Mouse (Mus musculus) myocyte (in vitro differentiated cells): Measurements from ENCODE around the gene Rtp3. TPM values are rescaled to one million over a fixed set of nuclear protein-coding genes. Genes with fewer than 3 reads are reported as not detected.

ENCODE experiments used
- H3K27me3 ChIP-seq: one replicate; pipeline ENCODE4 v1.6.1; 2011; ENCODE audit not compliant: control insufficient read depth, insufficient read depth, insufficient read length
- H3K36me3 ChIP-seq: one replicate; pipeline ENCODE4 v1.6.1; 2011; ENCODE audit not compliant: control insufficient read depth, insufficient read depth
- H3K4me2 ChIP-seq: one replicate; pipeline ENCODE4 v1.6.1; 2011; ENCODE audit warnings: low read depth, control low read depth
- H3K4me3 ChIP-seq: one replicate; pipeline ENCODE4 v1.5.1; 2011; ENCODE audit warnings: mild to moderate bottlenecking, control low read depth, moderate library complexity
- H3K79me2 ChIP-seq: one replicate; pipeline ENCODE4 v1.6.1; 2011; ENCODE audit not compliant: control insufficient read depth, insufficient read depth
- H3ac ChIP-seq: one replicate; pipeline ENCODE4 v1.6.1; 2011; ENCODE audit not compliant: control insufficient read depth, insufficient read length
- CEBPB ChIP-seq: IDR thresholded peaks from 2 replicates; pipeline ENCODE4 v1.6.1; 2011; ENCODE audit warnings: mild to moderate bottlenecking, moderate library complexity; ENCODE audit not compliant: poor library complexity, insufficient read depth, severe bottlenecking
- E2F4 ChIP-seq: IDR thresholded peaks from one replicate; pipeline ENCODE4 v1.6.1; 2011; ENCODE audit warnings: mild to moderate bottlenecking, control low read depth, moderate library complexity; ENCODE audit not compliant: insufficient read depth
- MAX ChIP-seq: IDR thresholded peaks from one replicate; pipeline ENCODE4 v1.6.1; 2011; ENCODE audit warnings: low read depth, mild to moderate bottlenecking, control low read depth
- MYOD1 ChIP-seq, 3 experiments: IDR thresholded peaks; one replicate each; pipeline ENCODE4 v1.6.1; 2011; ENCODE audit warnings: control low read depth in 2 of 3, low read depth in 2 of 3, mild to moderate bottlenecking in 2 of 3, moderate library complexity in 1 of 3; ENCODE audit not compliant: insufficient read length in 2 of 3, control insufficient read depth in 1 of 3
- MYOG ChIP-seq, 3 experiments: IDR thresholded peaks; one replicate each; pipeline ENCODE4 v1.6.1; 2011; ENCODE audit warnings: control low read depth in 2 of 3, low read depth in 2 of 3, mild to moderate bottlenecking in 2 of 3; ENCODE audit not compliant: insufficient read length in 2 of 3, control insufficient read depth in 1 of 3, insufficient read depth in 1 of 3
- POLR2A ChIP-seq: IDR thresholded peaks from one replicate; pipeline ENCODE4 v1.6.1; 2011; ENCODE audit warnings: low read depth, mild to moderate bottlenecking, control low read depth, moderate library complexity; ENCODE audit not compliant: insufficient read length
- POLR2AphosphoS2 ChIP-seq: IDR thresholded peaks from one replicate; pipeline ENCODE4 v1.6.1; 2011; ENCODE audit warnings: low read depth, control low read depth; ENCODE audit not compliant: insufficient read length
- REST ChIP-seq: IDR thresholded peaks from one replicate; pipeline ENCODE4 v1.6.1; 2011; ENCODE audit warnings: mild to moderate bottlenecking, control low read depth, moderate library complexity; ENCODE audit not compliant: insufficient read depth, insufficient read length
- SRF ChIP-seq: IDR thresholded peaks from one replicate; pipeline ENCODE4 v1.6.1; 2011; ENCODE audit warnings: low read depth; ENCODE audit not compliant: control insufficient read depth, insufficient read length
- TCF12 ChIP-seq: IDR thresholded peaks from one replicate; pipeline ENCODE4 v1.6.1; 2011; ENCODE audit warnings: mild to moderate bottlenecking, control low read depth; ENCODE audit not compliant: poor library complexity, insufficient read depth, severe bottlenecking
- TCF3 ChIP-seq: IDR thresholded peaks from one replicate; pipeline ENCODE4 v1.6.1; 2011; ENCODE audit warnings: low read depth, control low read depth; ENCODE audit not compliant: insufficient read length
- USF1 ChIP-seq: IDR thresholded peaks from one replicate; pipeline ENCODE4 v1.6.1; 2011; ENCODE audit warnings: low read depth, mild to moderate bottlenecking, control low read depth, moderate library complexity
- polyA plus RNA-seq: library from polyadenylated mRNA; unstranded; fragments of >200 nt; fragmentation: generic; extraction: Trizol; gene quantifications from one replicate; pipeline ENCODE4 v1.2.1, GENCODE M21; 2012; ENCODE audit warnings: missing spikeins

Gene Rtp3
- polyA plus RNA-seq, 1 experiment: not detected

GRCm38 (mm10) chr9:110960230-110961149, 29.9 kb downstream of the Rtp3 start:
- Histone ChIP-seq H3K4me3 (no peak overlapping the region), H3K27me3 (peaks cover 10% of the 10 kb centered on the region), H3K4me2 (no peak overlapping the region), H3ac (no peak overlapping the region), H3K79me2 (no peaks in the 10 kb centered on the region), H3K36me3 (no peaks in the 10 kb centered on the region)
- TF ChIP-seq MAX (no peak), E2F4 (no peak), REST (no peak), SRF (no peak), TCF3 (no peak), TCF12 (no peak), CEBPB (no peak), MYOD1 (IDR thresholded peaks at IDR 0.05; ENCODE audit: control insufficient read depth in 1 of 3, insufficient read length in 2 of 3, low read depth in 2 of 3) (no peak), POLR2AphosphoS2 (no peak), USF1 (no peak), POLR2A (no peak), MYOG (IDR thresholded peaks at IDR 0.05; ENCODE audit: control insufficient read depth in 1 of 3, insufficient read depth in 1 of 3, insufficient read length in 2 of 3, low read depth in 2 of 3) (no peak)

DNA sequence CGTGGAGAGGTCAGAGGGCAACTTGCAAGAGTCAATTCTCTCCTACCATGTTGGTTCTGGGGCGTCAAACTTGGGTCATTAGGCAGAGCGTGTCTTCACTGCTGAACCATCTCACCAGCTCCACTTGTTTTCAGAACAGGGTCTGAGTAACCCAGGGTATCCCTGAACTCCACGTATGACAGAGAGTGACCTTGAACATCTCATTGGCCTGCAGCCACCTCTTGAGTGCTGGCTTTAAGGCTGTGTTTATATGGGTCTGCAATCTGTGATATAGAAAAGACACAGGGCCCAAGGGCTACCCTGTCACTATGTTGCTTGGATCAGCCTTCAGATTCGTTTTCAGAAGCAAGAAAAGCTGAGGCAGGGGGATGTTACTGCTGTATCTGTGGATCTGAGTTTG, 30.7 kb downstream of the Rtp3 start:
- H3K4me3 ChIP-seq: no peak overlapping the region
- no peak overlapping the region for H3K4me2 ChIP-seq
- peaks cover 17% of the 10 kb centered on the region for H3K27me3 ChIP-seq
- H3K36me3 ChIP-seq: no peaks in the 10 kb centered on the region
- no peak for TF ChIP-seq MYOD1 (IDR thresholded peaks at IDR 0.05; ENCODE audit: control insufficient read depth in 1 of 3, insufficient read length in 2 of 3, low read depth in 2 of 3)
- TF ChIP-seq CEBPB: no peak
- no peak for TF ChIP-seq MYOG (IDR thresholded peaks at IDR 0.05; ENCODE audit: control insufficient read depth in 1 of 3, insufficient read depth in 1 of 3, insufficient read length in 2 of 3, low read depth in 2 of 3)
- no peak for TF ChIP-seq POLR2AphosphoS2
- TF ChIP-seq E2F4: no peak
- TF ChIP-seq MAX: no peak
- no peak for TF ChIP-seq TCF3
- TF ChIP-seq TCF12: no peak
- no peak for TF ChIP-seq SRF
- no peak for TF ChIP-seq POLR2A
- H3K79me2 ChIP-seq: no peaks in the 10 kb centered on the region
- H3ac ChIP-seq: no peak overlapping the region

GRCm38 (mm10) chr9:110955962-110956361, 34.4 kb downstream of the Rtp3 start:
- Histone ChIP-seq H3ac (no peak overlapping the region), H3K79me2 (no peaks in the 10 kb centered on the region), H3K36me3 (no peaks in the 10 kb centered on the region), H3K27me3 (peaks cover 28% of the 10 kb centered on the region), H3K4me3 (no peak overlapping the region), H3K4me2 (no peak overlapping the region)
- TF ChIP-seq REST (no peak), POLR2AphosphoS2 (no peak), MYOG (IDR thresholded peaks at IDR 0.05; ENCODE audit: control insufficient read depth in 1 of 3, insufficient read depth in 1 of 3, insufficient read length in 2 of 3, low read depth in 2 of 3) (no peak), USF1 (no peak), TCF12 (no peak), MYOD1 (IDR thresholded peaks at IDR 0.05; ENCODE audit: control insufficient read depth in 1 of 3, insufficient read length in 2 of 3, low read depth in 2 of 3) (no peak), E2F4 (no peak), SRF (no peak), MAX (no peak), POLR2A (no peak), CEBPB (no peak), TCF3 (no peak)

GRCm38 (mm10) chr9:110954681-110955445, 35.5 kb downstream of the Rtp3 start:
- TF ChIP-seq TCF12 (no peak), POLR2AphosphoS2 (no peak), TCF3 (no peak), MYOG (IDR thresholded peaks at IDR 0.05; ENCODE audit: control insufficient read depth in 1 of 3, insufficient read depth in 1 of 3, insufficient read length in 2 of 3, low read depth in 2 of 3) (no peak), CEBPB (no peak), E2F4 (no peak), REST (no peak), MAX (no peak), SRF (no peak), USF1 (no peak)
- H3K4me2 ChIP-seq: no peak overlapping the region
- no peaks in the 10 kb centered on the region for H3K36me3 ChIP-seq
- H3K79me2 ChIP-seq: no peaks in the 10 kb centered on the region
- peaks cover 28% of the 10 kb centered on the region for H3K27me3 ChIP-seq
- no peak overlapping the region for H3ac ChIP-seq
- no peak overlapping the region for H3K4me3 ChIP-seq
